Mouse (Mus musculus) splenic B cell, adult 2 months (primary cell): ENCODE measurements around the gene Dock9.
"Not testable (repeated sequence)": the region's sequence is repeated elsewhere in the genome, so short reads cannot be mapped to it uniquely, and the experiment has no call there.

Experiments
- DNase-seq: peaks from one replicate; pipeline ENCODE4 v3.0.0-alpha.2; 2011; ENCODE audit warnings: low read depth, low spot score
- H3K27me3 ChIP-seq: 2 replicates; pipeline ENCODE4 v1.6.1; 2012; ENCODE audit warnings: mild to moderate bottlenecking, low read length, moderate library complexity, mixed read lengths; ENCODE audit not compliant: control insufficient read depth, poor library complexity, insufficient read depth, severe bottlenecking
- H3K36me3 ChIP-seq: 2 replicates; pipeline ENCODE4 v1.6.1; 2012; ENCODE audit warnings: mild to moderate bottlenecking, low read length, moderate library complexity, mixed read lengths; ENCODE audit not compliant: control insufficient read depth, poor library complexity, insufficient read depth, severe bottlenecking

The Dock9 gene

GRCm38 (mm10) chr14:121735678-121736077 lies 62.0 kb downstream of the Dock9 start:
- DNase-seq = peak; percentile 54
- H3K36me3 ChIP-seq = no peaks in the 10 kb centered on the region
- H3K27me3 ChIP-seq = no peaks in the 10 kb centered on the region

- H3K27me3 ChIP-seq = no peaks in the 10 kb centered on the region
- DNase-seq = no peak
- no peaks in the 10 kb centered on the region for H3K36me3 ChIP-seq
Observed at GRCm38 (mm10) chr14:121734217-121734616, 63.4 kb downstream of the Dock9 start.

- Histone ChIP-seq H3K36me3 (no peaks in the 10 kb centered on the region), H3K27me3 (no peaks in the 10 kb centered on the region)
- no peak for DNase-seq
Observed at GRCm38 (mm10) chr14:121733694-121734093, 63.9 kb downstream of the Dock9 start.

- H3K27me3 ChIP-seq = no peaks in the 10 kb centered on the region
- no peaks in the 10 kb centered on the region for H3K36me3 ChIP-seq
- DNase-seq = no peak
Observed at GRCm38 (mm10) chr14:121732196-121732595, 65.4 kb downstream of the Dock9 start.

GRCm38 (mm10) chr14:121731688-121732168 lies 65.9 kb downstream of the Dock9 start:
- Histone ChIP-seq H3K27me3 (no peaks in the 10 kb centered on the region), H3K36me3 (no peaks in the 10 kb centered on the region)
- DNase-seq = peak; percentile 83

GRCm38 (mm10) chr14:121730966-121731365 lies 66.7 kb downstream of the Dock9 start:
- DNase-seq = no peak
- Histone ChIP-seq H3K36me3 (no peaks in the 10 kb centered on the region), H3K27me3 (no peaks in the 10 kb centered on the region)

GRCm38 (mm10) chr14:121727996-121728395 lies 69.6 kb downstream of the Dock9 start:
- no peaks in the 10 kb centered on the region for H3K27me3 ChIP-seq
- peak; percentile 61 for DNase-seq
- H3K36me3 ChIP-seq = no peaks in the 10 kb centered on the region

- Histone ChIP-seq H3K27me3 (no peaks in the 10 kb centered on the region), H3K36me3 (no peaks in the 10 kb centered on the region)
- no peak for DNase-seq
Observed at GRCm38 (mm10) chr14:121724501-121724900, 73.1 kb downstream of the Dock9 start.

GRCm38 (mm10) chr14:121722774-121723173 lies 74.9 kb downstream of the Dock9 start:
- no peak for DNase-seq
- Histone ChIP-seq H3K27me3 (no peaks in the 10 kb centered on the region), H3K36me3 (no peaks in the 10 kb centered on the region)

GRCm38 (mm10) chr14:121721431-121721830 lies 76.2 kb downstream of the Dock9 start:
- no peaks in the 10 kb centered on the region for H3K27me3 ChIP-seq
- no peak for DNase-seq
- no peaks in the 10 kb centered on the region for H3K36me3 ChIP-seq

GRCm38 (mm10) chr14:121719638-121720601 lies 77.7 kb downstream of the Dock9 start:
- H3K27me3 ChIP-seq = no peaks in the 10 kb centered on the region
- H3K36me3 ChIP-seq = no peaks in the 10 kb centered on the region
- no peak for DNase-seq

- H3K27me3 ChIP-seq, H3K36me3 ChIP-seq, DNase-seq: not testable (repeated sequence)
Observed at GRCm38 (mm10) chr14:121714799-121715198, 82.8 kb downstream of the Dock9 start.

- DNase-seq = no peak
- H3K36me3 ChIP-seq = no peaks in the 10 kb centered on the region
- no peaks in the 10 kb centered on the region for H3K27me3 ChIP-seq
Observed at GRCm38 (mm10) chr14:121714268-121714667, 83.4 kb downstream of the Dock9 start.

GRCm38 (mm10) chr14:121713830-121714197 lies 83.8 kb downstream of the Dock9 start:
- Histone ChIP-seq H3K27me3 (no peaks in the 10 kb centered on the region), H3K36me3 (no peaks in the 10 kb centered on the region)
- DNase-seq = no peak

GRCm38 (mm10) chr14:121713166-121713829 lies 84.3 kb downstream of the Dock9 start:
- H3K27me3 ChIP-seq = no peaks in the 10 kb centered on the region
- DNase-seq = no peak
- no peaks in the 10 kb centered on the region for H3K36me3 ChIP-seq
